Mouse (Mus musculus): ENCODE data around the gene Ppp1r13b. TPM values are rescaled to one million over a fixed set of nuclear protein-coding genes. Genes with fewer than 3 reads are reported as not detected.

Ppp1r13b gene
- total RNA-seq, 2 experiments from 2014 or later: 20.4 to 21.8 TPM

DNA sequence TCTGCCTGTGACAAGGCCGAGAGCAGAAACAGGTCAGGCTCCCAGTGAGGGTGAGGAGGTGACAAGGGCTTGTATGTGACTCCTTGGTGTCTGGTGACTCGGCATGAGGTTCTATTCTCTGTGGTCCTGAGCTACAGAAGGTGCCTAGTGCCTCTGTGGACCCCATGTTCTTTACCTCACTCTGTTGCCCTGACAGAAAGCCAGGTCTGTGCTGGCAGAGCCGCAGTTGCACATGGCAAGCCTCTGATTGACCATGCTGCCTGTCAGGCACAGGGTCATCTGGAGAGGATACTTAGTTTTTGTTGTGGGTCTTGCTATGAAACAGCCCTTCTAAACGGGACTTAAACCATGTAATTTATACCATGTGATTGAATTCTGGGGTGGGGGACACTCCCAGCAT is 86.0 kb downstream of the Ppp1r13b start:
- DNase-seq: no peak

DNA sequence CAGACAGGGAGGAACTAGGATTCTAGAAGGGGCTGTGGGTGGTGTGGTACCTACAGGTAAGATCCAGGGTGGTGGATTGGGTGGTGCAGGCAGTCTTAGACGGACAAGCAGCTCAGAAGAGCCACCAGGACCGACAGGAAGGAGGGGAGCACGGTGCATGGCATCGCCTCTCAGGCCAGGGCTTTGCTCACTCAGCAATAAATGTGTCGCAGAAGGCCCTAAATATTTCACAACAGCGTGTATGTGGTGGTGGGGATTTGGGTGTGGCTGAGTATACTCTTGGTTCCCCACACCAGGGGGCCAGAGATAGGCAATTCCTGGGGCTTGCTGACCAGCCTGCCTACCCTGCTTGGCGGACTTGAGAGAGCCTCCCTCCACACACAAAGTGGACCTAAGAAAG is 87.2 kb downstream of the Ppp1r13b start:
- no peak for DNase-seq

DNA sequence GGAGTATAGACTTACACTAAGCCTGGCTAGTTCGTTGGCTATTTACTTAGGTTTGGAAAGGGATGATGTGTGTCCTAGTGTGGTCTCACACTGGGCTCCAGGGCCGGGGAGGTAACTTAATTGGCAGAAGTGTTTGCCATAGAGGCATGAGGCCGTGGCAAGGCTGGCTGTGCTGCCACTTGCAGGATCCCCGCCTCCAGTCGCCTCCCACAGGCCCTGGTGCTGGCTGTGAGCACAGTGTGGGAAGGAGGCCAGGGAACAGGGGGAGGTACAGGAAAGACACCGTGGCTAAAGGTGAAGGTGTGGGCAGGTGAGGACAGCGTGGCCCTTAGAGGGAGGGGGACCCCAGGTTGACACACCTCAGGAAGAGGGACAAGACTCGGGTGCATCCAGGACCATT is 88.0 kb downstream of the Ppp1r13b start:
- peak; percentile 71 for DNase-seq

DNA sequence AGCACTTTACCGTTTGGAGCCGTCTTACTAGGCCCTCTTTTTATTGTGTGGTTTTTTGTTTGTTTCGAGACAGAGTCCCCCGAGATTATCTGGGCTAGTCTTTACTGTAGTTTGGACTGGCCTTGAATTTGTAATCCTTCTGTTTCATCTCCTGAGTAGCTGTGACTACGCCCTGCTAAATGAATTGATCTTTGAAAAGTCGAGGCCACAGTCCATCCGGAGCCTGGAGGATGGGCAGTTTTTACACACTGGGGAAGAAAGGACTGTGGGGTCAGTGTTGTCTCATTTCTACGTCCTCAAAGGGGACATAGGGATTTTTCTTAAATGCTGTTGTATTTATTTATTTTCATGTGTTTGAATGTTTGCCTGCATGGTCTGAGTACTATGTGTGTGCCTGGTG is 89.9 kb downstream of the Ppp1r13b start:
- DNase-seq: no peak

DNA sequence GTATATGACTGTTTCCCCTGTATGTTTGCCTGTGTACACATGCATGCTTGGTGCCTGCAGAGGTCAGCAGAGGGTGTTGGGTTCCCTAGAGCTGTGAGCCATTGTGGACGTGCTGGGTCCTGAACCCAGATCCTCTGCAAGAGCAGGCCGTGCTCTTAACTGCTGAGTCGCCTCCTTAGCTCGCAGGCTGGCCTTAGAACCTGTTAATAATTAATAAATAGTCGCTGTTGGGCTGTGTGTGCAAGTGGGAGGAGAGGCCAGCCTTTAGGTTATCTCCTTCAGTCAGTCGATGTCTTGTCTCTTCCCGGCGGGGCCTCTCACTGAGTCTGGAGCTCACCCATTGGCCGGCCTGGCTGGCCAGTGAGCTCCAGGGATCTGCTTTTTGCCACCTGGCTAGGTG is 90.9 kb downstream of the Ppp1r13b start:
- no peak for DNase-seq

DNA sequence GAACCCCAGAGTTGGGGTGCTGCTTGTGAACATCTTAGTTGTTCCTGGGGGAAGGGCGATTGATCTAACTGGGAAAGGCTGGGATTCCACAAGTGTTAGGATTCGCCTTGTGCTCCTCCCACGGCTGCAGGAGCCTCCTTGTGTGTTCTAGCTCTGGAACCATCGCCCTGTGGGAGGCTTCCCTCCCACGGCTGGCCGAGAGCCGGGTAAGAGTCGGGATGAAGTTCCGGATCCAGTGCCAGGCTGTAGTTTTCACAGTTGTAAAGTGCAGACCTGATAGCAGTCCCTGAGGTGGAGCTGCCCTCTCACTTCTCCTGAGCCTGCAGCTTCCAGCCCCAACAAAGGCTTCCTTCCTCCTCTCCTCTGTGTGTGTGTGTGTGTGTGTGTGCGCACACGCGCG is 91.4 kb downstream of the Ppp1r13b start:
- peak; percentile 66 for DNase-seq

DNA sequence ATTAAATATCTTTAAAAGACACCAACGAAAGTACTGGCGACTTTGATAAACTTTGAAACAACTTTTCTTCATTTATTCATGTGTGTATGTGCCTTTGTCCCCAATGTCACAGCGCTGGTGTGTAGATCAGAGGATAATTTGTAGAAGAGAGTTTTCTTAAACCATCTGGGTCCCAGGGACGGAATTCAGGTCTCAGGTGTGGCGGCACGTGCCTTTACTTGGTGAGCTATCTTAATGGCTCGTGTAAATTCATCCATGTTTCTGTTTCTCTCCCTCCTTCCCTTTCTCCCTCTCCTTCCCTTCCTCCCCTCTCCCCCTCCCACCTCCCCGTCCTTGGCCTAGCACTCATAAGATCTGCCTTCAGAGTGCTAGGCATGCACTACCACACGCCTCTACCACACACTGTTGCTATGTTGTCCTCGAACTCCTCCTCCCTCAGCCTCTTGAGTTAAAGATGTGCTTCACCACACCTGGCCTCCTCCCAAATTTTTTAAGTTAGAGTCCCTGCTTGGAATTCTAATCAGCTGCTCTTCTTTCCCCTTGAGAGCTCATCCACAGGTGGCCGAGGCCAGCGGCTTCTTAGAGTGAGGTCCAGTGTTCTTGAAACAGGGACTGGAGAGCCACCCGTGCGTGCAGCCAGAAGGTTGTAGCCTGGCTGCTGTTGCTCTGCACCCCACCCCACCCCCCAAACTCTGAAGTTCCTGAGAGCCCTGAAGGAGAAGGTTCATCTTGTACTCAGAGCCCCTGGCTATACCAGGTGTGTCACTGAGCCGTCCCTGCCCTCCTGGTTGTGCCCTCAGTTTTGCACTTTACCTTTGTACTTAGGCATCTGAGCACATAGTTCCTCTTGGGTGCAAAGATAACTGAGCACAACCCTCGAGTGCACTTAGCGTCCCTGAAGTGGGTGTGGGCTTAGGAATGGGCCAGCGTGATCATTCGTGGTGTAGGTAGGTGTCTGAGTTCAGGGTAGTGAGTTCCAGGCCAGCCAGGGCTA is 92.8 kb downstream of the Ppp1r13b start:
- DNase-seq: no peak

DNA sequence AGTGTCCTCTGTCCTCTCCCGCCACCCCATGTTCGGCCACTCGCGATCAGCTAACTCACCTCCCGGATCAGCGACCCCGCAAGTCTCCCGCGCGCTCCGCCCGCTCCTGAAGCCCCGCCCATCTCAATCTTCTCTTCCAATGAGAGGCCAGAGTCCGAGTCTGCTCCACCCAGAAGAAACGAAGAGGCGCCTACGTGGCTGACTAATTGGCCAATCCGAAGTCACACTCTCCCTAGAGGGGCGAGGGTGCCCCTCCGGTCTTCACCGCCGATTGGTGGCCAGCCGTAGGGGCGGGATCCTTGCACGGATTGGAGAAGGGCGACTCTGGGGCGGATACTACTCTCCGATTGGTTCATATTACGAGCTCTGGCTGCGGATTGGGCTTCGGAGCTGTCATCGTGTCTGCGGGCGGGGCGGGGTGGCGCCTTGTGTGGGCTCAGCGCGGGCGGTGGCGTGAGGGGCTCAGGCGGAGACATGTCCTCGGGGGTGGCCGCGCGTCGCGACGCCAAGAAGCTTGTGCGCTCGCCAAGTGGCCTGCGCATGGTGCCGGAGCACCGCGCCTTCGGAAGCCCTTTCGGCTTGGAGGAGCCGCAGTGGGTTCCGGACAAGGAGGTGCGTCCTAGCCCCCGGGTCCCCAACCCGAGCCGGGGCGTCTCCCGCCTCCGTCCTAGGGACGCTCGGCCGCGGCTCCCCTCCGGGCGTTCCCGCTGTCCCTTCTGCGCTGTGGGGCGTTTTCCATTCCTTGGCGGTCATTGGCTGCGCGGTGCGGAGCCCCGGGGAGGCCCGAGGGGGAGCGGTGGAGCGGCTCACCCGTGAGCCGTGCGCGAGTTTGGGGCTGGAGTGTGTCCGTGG is 93.9 kb downstream of the Ppp1r13b start, which contains the start of the genes Xrcc3 and Zfyve21:
Gene Xrcc3 (minus strand): TSS at position 108 of the 852 bp plus-strand sequence.
Gene Zfyve21 (plus strand): TSS at position 405 of the 852 bp plus-strand sequence.
- DNase-seq: peak; percentile 97

DNA sequence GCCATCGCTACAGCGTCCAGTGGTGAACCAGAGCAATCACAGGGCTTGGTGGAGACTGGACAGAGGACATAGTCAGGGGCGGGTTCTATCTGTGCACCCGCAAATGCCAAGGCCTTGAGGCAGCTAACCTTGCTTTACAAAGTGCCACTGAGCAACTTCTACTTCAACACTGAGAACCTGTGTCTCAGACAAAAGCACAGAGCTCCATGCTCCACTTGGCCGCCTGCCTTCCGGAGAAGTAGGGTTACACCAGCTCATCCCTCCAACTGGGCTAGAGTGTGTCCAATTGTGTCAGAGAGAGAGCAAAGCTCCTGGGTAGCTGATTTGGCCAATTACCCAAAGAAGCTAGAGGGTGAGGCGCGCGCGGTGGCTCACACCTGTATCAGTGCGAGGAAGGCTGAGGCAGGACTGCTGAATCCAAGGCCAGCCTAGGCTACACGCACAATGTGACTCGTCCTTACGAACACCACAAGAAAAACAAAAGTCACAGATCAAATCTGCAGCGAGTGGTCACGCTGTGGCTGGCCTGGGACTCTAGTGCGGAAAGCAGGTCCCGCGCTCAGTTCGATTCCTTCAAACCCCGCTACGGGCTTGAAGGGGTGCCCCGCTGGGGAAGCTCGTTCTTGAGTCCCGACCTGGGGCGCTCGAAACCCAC is 94.7 kb downstream of the Ppp1r13b start:
- DNase-seq: peak; percentile 82

DNA sequence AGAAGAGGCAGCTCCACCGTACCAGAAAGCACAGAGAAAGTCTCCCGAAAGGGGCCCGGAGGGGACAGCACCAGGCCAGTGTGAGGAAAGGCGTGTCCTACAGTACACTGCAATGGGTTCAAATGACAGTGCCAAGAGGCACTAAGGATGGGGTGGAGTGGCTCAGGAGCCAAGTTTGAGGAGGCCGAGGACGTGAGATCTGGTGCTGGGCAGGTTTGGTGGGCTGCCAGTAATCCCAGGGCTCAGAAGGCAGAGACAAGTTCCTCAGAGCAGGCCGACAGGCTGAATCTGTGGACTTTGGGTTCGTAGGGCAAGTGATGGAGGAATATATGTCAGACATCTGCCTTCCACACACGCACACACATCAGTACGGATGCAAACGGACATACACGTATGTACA is 95.3 kb downstream of the Ppp1r13b start:
- DNase-seq: peak; percentile 59

DNA sequence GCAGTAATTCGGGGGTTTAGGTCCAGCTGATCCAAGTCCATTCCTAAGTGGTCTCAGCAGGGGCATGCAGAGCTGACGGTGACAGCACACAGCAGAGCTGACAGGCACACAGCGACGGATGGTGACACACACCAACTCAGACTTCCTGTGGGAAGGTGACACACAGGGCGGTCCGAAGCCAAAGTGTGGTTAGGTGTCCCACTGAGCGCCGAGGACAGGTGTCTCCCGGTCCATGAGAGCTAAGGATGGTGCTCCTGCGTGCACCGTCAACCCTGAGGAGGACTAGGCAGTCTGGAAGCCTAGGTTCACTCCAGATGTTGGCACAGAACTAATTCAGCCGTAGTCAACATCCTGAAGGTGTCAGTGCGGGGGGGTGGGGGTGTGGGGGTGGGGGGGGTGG is 95.8 kb downstream of the Ppp1r13b start:
- no peak for DNase-seq

DNA sequence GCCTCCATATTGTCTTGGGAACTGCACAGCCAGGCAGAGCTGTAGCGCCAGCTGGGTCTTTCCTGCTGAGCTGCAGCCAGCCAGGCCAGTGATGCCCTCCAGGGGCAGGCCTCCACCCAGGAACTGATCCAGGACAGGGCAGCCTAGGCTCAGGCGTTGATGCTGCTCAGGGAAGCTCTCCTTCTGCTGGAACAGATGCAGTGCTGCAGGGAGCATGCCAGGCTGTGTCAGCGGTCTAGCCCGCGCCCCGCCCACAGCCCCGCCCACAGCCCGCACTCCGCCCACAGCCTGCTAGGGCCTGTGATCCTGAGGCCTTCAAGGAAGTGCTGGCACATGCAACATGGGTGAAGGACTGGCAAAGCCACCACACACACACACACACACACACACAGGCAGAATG is 98.1 kb downstream of the Ppp1r13b start:
- DNase-seq: peak; percentile 92

DNA sequence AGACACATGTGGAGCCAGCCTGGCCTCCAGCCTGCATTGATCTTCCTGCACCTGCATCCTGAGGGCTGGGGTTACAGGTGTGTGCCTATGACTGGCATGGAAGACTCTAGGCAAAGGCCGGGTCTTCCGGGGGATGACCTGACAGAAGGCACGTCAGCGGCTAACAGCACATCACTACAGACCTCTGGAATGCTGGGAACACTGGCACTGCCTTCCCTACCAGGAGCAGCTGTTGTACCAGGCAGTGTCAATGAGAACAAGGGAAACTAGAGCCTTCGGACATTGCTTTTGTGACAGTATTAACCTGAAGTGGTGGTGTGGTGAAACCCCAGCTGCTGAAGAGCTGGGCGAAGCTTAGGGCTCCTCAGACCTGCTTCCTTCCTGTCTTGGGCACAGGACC is 99.1 kb downstream of the Ppp1r13b start:
- DNase-seq: no peak

DNA sequence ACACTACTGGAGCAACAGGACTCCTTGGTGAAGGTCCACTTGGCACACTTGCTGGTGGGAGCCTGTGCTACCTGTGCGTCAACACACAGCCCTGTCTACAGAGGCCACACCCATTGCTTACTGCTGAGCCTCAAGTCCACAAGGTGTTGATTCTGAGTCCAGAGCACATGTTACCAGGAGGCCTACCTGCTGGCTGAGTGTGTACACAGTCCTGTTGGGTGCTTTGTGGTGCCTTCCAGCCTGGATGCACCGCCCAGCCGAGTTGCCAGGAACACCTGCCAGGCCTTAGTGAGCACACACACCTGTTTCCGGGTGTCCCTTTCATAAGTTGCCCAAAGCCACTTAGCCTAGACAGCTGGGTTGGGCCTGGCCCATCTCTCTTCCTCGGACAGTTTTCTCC is 104.4 kb downstream of the Ppp1r13b start:
- DNase-seq: no peak

DNA sequence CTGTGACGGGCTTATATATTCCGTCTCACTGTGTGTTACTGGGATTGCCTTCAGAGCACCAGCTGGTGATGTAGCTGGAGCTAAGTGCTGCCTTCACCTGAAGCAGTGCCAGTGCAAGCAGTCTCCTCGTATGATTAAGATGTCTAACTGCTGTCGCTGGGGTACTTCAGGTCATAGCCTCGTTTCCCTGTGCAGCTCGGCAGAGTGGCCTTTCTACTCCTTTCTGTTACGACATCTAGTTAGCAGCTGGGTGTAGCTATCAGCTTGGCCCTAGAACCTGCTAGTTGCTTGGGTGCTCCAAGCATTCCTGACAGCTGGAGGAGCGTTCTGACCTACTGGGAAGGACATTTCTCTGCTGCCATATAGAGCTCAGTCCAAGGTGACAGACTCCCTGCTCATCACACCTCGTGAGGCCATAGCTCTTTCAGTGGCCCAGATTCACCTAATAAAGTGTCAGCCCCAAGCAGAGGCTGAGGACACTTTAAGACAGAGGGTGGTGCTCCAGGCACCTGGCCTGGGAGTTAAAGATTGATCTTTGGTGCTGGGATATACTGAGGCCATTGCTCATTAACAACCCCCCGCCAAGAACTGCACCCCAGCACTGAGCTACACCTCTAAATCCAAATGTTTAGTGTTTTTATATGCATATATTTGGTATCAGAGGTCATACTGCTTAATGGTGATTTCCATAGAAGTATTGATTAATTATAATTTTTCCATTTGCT is 107.3 kb downstream of the Ppp1r13b start:
- DNase-seq: no peak

DNA sequence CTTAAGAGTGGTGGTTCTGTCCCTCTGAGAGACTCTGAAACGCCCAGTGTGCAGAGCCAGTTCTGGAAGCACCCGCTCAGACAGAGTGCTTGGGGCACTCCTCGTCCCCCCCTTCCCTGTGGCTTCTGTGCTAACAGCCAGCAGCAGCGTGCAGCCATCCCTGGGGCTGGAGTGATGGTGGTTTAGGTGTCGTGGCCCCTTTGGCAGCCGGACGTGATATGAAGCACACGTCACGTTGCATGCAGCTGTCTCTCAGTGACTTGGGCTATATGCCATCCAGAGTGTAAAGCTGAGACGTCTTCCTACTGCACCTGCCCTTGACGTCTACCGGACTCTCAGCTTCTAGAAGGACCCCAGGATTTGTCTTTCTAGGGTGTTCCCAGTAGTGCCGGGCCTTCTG is 109.4 kb downstream of the Ppp1r13b start:
- no peak for DNase-seq

DNA sequence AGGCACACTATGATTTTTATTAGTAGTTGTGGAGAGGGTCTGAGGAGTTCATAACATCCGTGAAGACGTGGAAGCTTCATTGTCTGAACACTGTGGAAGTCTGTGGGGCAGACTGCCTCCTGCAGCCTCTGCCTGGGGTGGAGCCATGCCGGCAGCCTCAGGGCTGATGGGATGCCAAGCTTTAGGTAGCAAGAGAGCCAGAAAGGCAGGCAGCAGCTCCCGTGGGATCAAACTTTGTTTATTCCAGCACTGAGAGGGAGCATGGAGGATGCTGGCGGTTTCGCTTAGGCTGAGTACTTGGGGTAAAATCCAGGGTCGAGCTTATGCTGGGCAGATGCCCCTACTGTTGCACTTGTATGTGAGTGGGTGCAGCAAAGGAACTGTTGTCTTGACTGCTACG is 110.7 kb downstream of the Ppp1r13b start:
- no peak for DNase-seq

DNA sequence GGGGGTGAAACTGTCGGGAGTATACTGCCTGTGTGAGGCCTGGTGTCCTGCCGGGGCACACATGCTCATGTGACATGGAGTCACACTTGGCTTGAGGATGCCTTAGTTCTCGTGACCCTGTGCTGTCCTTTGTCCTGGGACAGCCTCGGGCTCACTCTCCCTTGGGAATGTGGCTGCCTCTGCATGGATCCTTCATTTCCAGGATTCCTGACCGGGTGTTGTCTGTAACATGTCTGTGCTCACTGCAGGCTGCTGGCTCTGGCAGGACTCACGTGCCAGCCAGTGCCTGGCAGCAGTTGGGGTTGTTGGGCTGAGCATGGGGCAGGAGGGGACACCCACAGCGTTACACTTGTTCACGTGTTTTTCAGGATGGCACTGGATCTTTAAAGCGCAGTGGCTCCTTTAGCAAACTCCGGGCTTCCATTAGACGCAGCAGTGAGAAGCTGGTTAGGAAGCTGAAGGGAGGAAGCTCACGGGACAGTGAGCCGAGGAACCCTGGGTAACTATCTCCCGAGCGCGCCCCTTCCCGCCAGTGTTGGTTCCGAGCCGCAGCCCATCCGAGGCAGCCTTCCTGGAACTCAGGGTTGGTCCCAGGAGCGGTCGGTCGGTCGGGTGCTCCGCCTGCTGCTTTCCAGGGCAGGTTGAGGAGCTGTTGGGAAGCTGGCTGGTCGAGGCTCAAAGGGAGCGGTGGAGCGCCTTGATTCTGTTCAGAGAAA is 112.6 kb downstream of the Ppp1r13b start:
- DNase-seq: peak; percentile 54

DNA sequence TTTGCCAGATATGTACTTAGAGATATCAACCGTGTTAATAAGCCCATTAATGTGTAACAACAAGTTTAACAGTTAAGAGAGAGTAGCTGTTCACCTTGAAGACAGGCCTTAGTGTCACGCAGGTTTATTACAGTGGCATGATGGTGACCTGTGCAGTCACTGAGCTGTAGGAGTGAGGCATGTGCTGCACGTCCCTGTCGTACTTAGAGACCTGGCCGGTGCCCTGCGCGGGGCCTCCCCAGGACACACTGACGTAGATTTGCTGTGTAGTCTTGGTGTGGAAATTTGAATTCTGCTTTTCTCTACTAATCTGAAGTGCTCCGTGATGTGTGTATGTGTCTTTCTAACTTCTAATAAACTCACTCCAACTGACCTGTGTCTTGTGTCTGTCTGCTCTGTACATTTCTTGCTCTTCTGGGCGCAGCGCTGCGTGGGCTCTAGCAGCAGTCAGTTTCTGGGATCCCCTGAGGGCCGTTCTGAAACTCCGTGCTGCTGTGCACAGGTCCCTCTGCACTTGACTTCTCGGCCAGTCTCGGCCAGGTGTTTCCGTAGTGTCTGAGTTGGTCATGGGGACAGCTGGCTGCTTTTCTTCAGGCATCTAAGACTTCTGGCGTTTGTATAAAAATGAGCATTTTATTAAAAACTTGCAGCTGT is 113.3 kb downstream of the Ppp1r13b start:
- no peak for DNase-seq

DNA sequence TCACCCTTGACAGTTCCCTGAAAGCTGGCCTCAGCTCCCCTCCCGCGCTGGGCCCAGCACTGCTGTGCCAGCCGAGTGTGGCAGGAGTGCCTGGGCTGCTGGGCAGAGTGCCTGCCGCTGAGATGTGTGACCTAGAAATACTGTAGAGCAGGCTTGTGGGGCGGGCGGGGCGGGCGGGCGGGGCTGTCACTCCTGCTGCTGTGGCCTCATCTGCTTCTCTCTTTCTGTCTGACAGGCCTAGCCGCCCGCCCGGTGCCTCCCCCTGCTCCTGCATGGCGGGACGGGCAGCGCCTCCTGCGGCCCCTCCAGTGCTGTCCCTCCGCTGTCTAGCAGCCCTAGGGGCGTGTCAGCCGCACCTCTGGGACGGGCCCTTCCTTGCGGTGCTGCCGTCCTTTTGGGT is 113.8 kb downstream of the Ppp1r13b start:
- peak; percentile 79 for DNase-seq

Measured in adrenal gland, postnatal 10 days (tissue).